Mouse (Mus musculus) right cerebral cortex, postnatal 25 days (tissue): ENCODE data around the gene Tubgcp6.

Experiments used
- DNase-seq: peaks from one replicate; pipeline ENCODE4 v3.0.0; 2022

The Tubgcp6 gene

GRCm38 (mm10) chr15:89100823-89101222, 22.1 kb downstream of the Tubgcp6 start:
- DNase-seq = no peak

GRCm38 (mm10) chr15:89098616-89099015, 24.3 kb downstream of the Tubgcp6 start:
- DNase-seq = no peak

GRCm38 (mm10) chr15:89097450-89097849, 25.5 kb downstream of the Tubgcp6 start:
- DNase-seq = no peak

- no peak for DNase-seq
These were observed 30.7 kb downstream of the Tubgcp6 start for GRCm38 (mm10) chr15:89092181-89092580.

GRCm38 (mm10) chr15:89090662-89091061, 32.2 kb downstream of the Tubgcp6 start:
- DNase-seq = no peak

GRCm38 (mm10) chr15:89089248-89090051, 33.5 kb downstream of the Tubgcp6 start:
- peak; percentile 45 for DNase-seq

- peak; percentile 91 for DNase-seq
These were observed 34.2 kb downstream of the Tubgcp6 start, which contains the start of gene Selenoo for GRCm38 (mm10) chr15:89088607-89089247. Gene Selenoo, plus strand, starts transcription at chr15:89089084.

GRCm38 (mm10) chr15:89084826-89085225, 38.1 kb downstream of the Tubgcp6 start:
- DNase-seq = no peak

GRCm38 (mm10) chr15:89083906-89084305, 39.0 kb downstream of the Tubgcp6 start:
- DNase-seq = no peak

- DNase-seq = no peak
These were observed 44.6 kb downstream of the Tubgcp6 start for GRCm38 (mm10) chr15:89078208-89078836.

GRCm38 (mm10) chr15:89076156-89076731, 46.7 kb downstream of the Tubgcp6 start:
- DNase-seq = peak; percentile 48

- peak; percentile 84 for DNase-seq
These were observed 47.3 kb downstream of the Tubgcp6 start for GRCm38 (mm10) chr15:89075478-89076147.

GRCm38 (mm10) chr15:89074613-89075477, 48.1 kb downstream of the Tubgcp6 start, which contains the start of gene Trabd:
Gene Trabd, plus strand, starts transcription at chr15:89075124.
- no peak for DNase-seq

- peak; percentile 40 for DNase-seq
These were observed 48.8 kb downstream of the Tubgcp6 start for GRCm38 (mm10) chr15:89073993-89074603.

GRCm38 (mm10) chr15:89070606-89071005, 52.3 kb downstream of the Tubgcp6 start:
- DNase-seq = no peak

- DNase-seq = no peak
These were observed 53.5 kb downstream of the Tubgcp6 start for GRCm38 (mm10) chr15:89069336-89069840.

- DNase-seq = no peak
These were observed 54.7 kb downstream of the Tubgcp6 start for GRCm38 (mm10) chr15:89068226-89068625.

- no peak for DNase-seq
These were observed 55.3 kb downstream of the Tubgcp6 start for GRCm38 (mm10) chr15:89067609-89068008.

GRCm38 (mm10) chr15:89064891-89065290, 58.0 kb downstream of the Tubgcp6 start:
- no peak for DNase-seq

GRCm38 (mm10) chr15:89063536-89063935, 59.4 kb downstream of the Tubgcp6 start:
- DNase-seq = peak; percentile 78

GRCm38 (mm10) chr15:89063001-89063400, 59.9 kb downstream of the Tubgcp6 start:
- DNase-seq = no peak
